Mouse (Mus musculus) lung, adult 2 months (tissue): ENCODE measurements at regions not wholly inside any gene's neighbourhood (a gene's known extent, or its start where the extent isn't known, plus 50 kb on each side); places are given as distances from the start of the nearest gene placed in this dataset.

Experiments
- CTCF ChIP-seq: fragments of 200-500 bp; IDR thresholded peaks from 2 replicates; pipeline ENCODE4 v1.5.1; 2011; ENCODE audit warnings: mild to moderate bottlenecking, low read length, control low read depth; ENCODE audit not compliant: insufficient read depth
- POLR2A ChIP-seq: fragments of 200-500 bp; IDR thresholded peaks from 2 replicates; pipeline ENCODE4 v1.6.1; 2011; ENCODE audit warnings: low read depth, mild to moderate bottlenecking, control low read depth, low read length, borderline replicate concordance; ENCODE audit errors: extremely low read depth

- TF ChIP-seq CTCF (no peak), POLR2A (no peak)
These were observed 666.5 kb downstream of the Vrk1 start for GRCm38 (mm10) chr12:106676566-106676965.
